Mouse (Mus musculus) urinary bladder, postnatal 4 days (tissue): Measurements from ENCODE around the gene Pmf1.
A peak's percentile ranks its signal among the peaks of the same experiment; 100 is the strongest.

Source experiments
- DNase-seq, 2 experiments: peaks; one replicate each; pipeline ENCODE4 v3.0.0; 2021 to 2022; ENCODE audit warnings: low spot score in 2 of 2

Gene Pmf1

DNA sequence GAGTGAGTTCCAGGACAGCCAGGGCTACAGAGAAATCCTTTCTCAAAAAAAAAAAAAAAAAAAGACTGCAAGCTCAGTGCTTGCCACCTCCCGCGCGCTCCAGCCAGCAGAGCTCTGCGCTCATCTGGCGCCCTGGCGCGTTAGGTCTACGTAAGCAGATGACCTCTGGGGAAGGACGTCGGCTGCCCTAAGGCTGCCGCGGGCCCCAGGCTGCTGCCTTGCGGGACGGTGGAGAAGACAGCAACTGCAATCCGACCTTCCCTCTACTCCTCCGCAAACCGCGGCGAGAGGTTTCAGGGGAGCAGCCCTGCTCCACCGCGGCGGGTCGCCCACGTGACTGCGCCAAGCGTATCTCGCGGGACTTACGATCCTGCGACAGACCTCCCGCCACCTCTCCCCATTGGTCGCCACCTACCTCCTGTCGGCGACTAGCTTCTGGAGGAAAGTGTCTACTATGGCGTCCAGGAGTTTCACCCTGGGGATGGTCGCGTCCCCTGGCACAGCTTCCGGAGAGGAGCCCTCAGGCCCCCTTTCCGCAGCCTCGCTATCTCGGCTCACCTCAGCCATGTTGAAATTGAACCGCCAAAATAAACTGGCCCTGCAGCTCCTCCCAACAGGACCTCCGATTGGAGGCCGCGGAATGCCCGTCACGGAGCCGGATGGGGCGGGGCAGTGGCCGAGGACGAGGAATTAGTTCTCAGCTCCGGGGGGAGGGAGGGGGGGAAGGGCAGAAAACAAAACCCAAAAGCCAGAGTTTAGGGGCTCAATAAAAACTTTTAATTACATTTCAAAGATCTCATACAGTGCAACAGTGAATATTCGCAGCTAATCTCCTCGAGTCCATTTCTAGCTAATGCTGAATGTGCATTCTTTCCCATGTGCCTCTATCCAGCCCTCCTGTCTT, at the start of gene Pmf1:
Pmf1 (minus strand) TSS at position 591 of the 904 bp plus-strand sequence.
- DNase-seq = peak; percentile 90 to 92

DNA sequence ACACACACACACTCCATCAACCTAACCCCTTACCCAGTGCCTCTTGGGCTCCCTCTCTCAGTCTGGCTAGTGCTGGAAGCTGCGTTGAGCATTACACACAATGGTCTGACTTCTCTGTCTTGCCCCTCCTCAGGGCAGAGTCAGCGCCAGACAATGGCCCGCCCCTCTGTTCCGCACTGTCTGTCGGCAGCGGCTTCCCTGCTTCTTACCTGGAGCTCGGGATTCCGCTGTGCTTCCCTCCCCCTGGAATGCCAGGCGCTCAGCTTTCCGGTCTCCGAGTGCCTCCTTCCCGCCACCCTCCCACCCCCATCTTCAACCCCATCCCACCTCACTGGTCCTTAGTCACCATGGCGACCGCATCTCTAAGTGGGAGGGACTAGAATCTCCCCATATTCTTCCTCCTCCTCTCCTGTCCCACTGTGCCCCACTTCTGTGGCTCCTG, 48.7 kb upstream of the Pmf1 start:
- no peak for DNase-seq

DNA sequence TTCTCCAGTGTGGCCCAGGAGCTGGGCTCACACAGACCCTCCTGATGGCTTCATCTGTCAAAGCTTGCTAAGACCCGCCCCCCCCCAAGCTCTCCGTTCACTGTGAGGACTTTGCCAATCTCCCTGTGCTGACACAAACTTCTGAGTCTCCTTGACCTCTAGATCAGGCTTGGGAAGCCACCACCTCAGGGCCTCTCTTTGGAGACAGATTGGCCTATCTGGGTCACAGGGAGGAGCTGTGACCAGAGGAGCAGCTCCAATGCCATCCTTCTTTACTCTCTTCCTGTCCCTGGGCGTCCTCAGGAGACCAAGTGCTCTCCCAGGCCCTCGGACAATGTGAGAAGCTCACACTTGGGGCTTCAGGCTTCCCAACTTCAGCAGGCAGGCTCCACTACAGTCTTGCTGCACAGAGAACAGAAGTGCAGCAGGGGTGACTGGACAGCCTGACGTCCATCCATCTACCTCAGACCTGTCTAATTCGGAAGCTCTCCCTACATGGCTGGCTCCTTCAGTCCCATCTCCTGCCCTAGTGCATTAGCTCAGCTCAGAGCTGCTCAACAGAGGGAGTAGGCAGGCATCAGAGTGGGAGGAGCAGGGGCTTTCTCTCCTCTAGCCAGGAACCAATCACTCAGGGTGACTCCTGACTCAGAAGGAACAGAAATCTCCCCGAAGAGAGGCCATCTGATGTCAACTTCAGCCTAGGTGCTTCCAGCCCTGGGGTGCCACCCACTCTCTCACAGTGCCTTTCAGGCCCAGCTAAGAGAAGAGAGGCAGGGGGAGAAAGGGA, 46.8 kb upstream of the Pmf1 start:
- no peak for DNase-seq

DNA sequence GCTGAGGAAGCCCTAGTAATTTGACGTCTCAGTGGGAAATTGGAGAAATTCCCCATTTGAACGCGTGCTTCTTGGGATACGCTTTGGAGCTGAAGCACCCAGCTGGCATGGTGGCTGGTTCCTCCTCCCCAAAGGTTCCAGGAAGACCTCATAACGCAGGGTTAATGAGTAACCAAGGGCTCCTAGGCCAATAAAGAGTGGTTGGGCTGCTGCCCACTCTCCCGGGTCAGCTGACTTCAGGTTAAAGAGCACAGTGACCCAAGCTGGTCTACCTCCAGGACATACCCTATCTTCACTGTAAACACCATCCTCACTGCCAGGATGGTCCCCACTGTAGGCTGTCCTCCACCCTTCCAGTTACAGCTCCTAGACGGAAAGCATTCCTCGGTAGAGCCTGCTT, 46.2 kb upstream of the Pmf1 start:
- DNase-seq = no peak

DNA sequence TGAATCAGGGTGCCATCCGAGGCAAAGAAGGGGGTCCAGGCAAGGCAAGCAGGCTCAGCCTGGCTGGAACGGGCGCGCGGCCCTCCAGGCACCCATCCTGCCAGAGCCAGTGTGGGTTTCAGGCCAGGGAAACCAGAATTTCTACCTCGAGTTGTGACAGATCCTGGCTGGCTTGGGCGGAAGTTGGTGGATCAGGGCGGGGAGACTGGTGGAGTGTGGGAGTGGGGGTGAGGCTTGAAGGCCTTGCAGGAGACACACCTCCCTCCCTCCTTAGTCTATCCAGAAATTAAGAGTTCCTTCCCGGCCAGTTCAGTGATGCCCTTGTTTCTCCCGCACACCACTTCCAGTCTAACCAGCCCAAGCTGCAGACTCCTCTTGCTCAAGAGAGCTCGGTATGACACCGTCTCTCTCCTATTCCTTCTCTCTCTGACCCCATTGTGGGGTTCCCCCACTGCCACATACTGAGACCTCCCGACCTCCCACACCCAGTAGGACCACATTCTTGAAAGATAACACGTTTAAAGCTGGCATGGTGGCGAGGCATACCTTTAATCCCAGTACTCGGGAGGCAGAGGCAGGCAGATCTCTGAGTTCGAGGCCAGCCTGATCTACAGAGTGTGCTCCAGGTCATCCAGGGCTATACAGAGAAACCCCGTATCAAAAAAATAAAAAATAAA, 45.6 kb upstream of the Pmf1 start:
- peak; percentile 61 to 70 for DNase-seq

DNA sequence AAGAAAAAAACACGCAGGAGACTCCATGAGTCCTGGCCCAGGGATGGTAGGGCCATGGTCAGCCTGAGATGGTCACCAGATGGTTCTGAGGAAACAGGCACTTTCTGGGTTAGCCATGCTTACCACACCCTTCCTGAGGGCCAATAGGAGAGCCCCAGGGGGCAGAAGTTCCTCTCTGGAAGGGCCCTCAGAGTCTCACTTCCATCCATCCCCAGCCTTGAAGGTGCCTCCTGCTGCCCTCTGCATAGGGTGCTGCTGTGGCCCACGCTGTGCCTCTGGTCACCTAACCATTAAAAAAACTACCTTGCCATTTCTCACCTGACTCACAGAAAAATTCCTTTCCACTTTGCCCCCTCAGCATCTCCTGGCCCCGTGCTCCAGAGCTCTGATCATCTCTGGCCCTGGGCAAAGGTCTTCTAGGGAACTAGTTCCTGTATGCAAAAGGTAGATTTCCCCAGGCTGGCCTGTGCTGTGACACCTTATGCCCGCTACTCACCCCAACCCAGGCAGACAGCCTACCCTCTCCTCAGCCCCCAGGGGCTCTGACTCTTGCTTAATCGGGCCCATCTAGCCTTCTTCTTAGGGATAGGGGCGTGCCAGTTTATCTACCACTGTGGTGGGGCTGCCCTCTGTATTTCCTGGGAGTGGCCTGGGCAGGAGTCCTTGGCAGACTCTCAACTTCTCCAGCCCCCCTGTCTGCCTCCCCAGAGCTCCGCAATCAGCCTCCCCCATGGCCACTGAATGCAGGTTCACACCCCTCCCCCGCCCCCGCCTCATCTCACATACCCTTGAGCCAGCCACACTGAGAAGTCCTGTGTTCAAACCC, 44.8 kb upstream of the Pmf1 start:
- no peak for DNase-seq

DNA sequence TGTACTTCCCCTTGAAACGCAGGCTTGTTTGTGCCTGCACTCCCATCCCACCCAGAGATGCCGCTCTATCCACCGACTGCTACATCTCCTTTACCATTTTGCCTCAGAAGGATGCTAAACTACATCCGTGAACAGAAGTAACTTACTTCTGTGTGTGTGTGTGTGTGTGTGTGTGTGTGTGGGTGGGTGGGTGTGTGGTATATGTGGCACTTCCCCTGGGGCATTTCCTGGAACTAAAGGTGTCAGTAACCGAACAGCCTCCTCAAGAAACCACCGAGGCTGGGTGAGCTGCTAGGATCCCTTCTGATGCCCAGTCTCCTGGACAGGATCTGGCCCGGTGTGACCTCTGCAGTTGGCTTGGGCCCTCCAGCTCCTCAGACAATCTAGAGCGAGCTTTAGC, 43.9 kb upstream of the Pmf1 start:
- DNase-seq = no peak

DNA sequence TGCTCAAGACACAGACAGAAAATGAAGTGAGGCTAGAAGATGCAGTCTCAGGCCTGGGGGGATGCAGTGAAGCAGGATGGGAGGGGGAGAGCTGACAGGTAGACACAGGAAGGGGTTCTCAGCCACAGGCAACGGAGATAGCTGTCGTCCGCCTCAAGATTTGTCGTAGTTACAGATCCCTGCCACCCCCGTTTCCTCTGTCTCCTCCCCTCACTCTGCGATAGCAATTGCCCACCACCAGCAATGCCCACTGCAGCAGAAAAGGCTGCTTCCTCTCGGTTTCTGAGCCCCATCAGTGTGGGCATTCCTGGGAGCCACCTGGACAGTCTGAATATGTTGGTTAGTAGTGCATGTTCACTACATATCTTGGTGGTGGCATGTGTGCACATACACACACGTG, 43.2 kb upstream of the Pmf1 start:
- DNase-seq = no peak

DNA sequence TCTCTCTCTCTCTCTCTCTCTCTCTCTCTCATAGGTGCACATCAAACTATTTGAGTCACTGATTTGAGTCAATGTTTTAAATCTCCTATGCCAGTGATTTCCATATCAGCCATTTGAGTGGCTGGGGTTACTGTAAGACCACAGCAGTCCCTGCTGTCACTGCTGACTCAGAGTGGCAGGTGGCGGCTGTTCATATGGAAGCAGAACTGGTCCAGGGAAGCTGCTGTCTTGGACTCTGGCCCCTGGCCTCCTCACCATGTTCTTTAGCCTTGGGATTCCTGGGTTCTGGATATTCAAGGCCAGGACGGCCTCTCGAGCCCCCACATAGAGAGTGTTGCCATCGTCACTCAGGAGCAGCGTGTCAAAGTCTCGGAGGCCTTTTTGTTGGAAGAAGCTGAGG, 42.6 kb upstream of the Pmf1 start:
- no peak for DNase-seq

DNA sequence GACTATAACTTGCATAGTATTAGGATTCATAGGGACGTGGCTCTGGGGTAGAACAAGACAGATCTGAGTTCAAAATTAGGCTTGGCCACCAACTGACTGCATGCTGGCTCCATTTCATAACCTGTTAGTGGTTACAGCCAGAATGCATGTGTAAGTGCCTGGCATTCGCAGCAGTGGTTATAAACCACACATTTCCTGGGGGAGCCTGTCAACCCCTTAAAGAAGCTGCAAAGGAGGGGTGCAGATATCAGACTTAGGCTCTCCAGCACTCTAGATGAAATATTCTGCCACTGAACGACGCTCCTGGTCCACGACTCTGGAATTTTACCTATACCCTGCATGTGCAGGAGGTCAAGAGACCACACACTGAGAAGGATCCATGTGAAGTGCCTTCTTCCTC, 42.1 kb upstream of the Pmf1 start:
- no peak for DNase-seq

DNA sequence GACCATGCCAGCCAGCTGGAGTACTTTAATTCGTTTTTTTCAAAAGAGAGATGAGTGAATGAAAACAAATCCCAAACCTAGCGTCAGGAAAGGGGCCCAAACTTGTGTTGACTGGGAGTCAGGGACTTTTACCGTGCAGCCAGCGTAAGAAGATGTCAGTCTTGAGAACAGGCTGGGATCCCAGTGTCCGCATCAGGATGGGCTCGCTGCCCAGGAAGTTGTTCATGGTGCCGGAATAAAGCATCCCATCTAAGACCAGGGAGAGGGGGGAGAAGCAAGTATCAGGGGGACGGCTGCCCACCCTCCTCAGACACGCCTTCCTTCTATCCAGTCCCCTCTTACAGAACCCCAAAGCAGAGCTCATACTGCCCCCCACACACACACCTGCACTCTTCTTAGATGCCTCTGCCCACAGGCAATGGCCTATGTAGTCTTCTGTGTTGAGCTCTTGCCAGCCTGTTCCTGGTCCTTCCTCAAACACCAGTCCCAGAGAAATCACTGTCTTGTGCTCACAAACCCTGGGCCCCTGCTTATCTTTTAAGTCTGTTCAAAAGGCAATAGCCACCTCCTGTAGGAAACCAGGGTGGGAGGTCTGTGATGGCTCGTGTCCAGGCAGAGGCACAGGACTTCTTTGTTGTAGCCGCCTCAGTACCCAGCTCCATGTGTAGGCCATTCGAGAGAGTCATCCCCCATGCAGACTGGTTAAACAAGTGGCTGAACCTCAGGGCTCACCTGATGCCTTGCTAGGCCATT, 40.4 kb upstream of the Pmf1 start:
- no peak for DNase-seq

DNA sequence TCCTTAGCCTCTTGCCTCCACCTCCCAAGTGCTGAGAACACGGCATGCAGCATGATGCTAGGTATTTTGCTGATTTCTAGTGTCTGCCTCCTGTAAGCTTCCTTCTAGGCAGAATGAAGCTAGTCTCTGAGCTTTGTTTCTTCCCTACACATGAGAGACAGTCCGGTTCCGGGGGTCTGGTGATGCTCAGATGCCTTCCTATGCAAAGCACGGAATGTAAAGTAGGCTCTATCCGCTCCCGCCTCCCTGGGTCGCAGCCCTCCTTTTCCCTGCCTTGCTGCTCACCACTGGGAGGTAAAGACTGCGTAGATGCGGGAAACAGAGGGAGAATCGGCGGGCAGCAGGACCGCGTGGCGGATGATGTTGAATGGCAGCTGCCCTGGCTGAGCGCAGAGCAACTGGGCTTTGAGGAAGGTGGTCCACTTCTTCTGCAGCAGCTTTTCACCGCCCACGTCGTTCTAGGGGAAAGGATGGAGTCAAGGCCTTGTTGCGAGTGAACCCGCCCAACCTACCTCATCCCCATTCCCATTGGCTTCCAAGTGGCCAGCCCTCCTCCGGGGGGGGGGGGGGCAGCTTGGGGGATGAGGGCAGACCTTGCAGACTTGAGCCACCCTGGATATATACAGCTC, 39.4 kb upstream of the Pmf1 start:
- peak in 1 of 2 experiments; percentile 56 for DNase-seq

DNA sequence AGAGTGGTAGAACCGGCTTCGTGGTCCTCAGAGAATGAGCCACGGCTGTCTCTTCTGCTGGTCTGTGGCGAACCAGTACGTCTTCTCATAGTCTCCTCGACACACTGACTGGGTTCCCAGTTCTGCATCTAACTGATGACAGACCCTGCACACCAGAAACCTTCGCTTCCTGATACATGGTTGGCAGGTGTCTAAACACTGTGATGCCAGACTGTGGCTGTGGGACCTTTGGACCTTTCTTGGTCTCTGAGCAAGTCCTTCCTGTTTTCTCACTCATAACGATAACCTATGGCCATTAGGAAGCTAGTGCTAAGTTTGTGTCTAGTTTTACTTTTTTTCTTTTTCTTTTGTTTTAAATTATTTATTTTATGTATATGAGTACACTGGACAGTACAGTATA, 38.3 kb upstream of the Pmf1 start:
- DNase-seq = no peak

DNA sequence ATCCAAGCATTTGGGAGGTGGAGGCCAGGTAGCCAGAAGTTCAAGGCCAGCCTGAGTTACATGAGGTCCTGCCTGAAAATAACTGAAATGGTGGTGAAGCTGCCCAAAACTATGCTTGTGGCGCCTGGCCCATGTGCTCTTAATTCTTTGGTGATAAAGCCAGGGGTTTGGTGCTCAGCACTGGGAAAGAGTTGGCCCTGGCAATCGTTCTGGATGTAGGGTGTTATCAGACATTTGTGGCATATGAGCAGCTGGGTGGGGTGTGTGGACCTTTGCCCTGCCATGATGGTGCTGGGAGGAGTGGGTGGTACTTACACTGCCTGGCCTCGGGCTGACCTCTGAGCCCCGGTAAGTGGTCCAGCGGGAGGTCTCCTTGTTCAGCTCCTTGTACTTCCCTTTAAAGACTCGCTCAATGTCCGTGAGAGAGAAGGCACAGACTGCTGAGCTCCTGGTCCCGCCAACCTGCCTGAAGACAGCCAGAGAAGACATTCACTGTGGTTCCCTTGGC, 37.6 kb upstream of the Pmf1 start:
- DNase-seq = no peak

DNA sequence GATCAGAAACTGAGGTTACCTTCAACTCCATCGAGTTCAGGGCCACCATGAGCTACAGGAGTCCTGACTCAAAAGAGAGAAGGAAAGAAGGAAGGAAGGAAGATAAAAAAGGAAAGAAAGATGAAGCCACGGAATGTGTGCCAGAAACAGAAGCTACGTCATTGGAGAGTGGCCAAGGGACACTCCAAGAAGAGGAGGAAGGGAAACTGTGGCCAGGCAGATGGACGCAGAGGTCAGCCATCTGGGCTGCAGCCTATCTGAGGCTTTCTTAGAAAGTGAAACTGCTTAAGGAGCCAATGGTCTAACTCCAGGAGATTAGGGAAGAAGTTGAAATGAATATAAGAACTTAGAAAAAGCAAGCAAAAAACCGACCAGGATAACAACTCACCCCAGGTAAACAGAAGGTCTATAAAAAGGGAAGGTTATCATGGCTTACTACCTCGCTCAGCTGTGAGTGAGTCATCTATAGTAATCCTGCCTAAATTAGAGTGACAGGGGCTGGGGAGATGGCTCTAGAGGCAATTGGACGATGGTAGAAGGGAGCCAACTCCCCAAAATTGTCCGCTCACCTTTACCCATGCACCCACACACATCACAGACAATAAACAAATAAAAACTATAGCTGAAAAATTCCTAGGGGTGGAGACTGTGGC, 36.5 kb upstream of the Pmf1 start:
- no peak for DNase-seq

DNA sequence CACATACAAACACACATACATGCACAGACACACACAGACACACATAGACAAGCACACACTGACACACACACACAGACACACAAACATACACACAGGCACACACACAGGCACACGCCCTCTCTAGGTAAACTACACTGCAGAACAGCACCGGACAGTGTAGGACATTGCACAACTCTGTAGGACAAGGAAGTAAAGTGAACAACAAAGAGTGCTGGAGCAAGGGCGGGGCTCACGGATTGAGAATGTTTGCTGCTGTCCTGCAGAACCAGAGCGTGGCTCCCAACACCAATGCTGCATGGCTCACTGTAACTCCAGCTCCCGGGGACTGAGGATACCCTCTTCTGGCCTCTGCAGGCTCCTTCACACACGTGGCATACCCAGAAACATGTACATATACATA, 32.8 kb upstream of the Pmf1 start:
- DNase-seq = no peak

DNA sequence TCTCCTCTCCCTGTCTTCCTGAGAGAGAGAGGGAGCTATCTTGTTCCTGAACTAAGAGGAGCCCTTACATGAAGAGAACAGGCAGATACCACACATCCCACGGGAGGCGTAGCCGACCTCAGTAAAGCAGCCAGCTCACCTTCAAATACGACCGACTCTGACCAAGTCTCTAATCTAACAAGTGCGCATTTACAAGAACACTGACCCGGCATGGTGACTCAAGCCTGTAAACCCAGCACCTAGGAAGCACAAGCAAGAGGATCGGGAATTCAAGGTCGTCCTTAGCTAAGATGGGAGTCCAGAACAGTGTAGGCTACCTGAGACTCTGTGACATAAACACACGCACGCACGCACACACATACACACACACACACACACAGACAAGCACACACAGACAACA, 32.4 kb upstream of the Pmf1 start:
- no peak for DNase-seq

DNA sequence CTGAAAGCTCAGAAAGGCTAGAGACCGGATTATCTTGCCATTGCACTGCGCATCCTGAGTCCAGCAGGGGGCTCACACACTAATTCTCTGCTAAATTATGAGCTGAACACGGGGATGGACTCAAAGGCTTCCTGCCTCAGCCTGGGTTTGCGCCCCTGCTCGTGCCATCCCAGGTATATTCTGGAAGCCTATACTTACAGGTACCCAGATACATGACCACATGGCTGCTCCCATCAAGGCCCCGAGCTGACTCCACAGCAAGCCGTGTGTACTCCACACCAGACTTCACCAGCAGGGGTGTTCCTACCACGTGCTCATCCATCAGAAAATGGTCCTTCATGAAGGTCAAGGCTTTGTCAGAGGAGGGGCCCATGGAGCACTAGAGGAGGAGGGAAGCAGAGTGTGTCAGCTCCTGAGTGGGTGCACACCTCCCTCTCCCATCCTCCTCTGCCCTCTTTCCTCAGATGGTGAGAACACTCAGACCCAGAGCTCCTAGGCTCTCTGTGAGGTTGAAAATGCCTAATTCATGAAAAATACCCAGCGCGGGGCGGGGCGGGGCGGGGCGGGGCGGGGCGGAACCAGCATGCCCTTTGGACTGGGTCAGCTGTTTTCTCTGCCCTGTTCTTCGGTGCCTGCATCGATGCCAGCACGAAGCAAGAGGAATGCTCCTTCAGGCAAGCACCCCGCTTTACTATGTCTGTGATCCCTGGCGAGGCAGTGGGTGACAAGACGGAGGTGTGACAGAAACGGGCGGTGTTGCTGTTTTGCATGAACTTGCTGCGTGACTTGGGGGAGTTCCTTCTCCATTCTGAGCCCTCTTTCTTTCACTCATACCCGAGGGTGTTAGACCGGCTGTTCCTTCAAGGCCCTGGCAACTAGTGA, 30.6 kb upstream of the Pmf1 start:
- DNase-seq = no peak

DNA sequence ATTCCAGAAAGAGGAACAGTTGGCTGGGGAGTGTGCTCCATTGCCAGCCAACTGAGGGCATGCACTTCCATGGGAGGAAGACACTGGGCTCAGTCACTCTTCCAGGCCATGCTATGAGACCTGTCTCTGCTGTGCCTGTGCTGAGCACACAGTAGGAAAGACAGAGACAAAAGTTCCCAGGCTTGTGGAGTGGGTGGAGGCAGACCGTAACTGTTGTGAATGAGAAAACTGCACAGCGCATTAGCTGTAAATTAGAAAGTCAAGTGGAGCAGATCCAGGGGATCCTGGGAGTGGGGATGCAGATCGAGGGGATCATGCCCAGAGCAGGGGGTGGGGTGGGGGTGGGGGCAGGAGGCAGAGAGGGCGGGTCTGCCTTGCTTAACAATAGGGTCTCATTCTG, 29.5 kb upstream of the Pmf1 start:
- DNase-seq = no peak
